Mouse (Mus musculus): ENCODE data around the gene Crb3.
A peak's percentile ranks its signal among the peaks of the same experiment; 100 is the strongest.

Gene Crb3

GRCm38 (mm10) chr17:57062548-57062947, 3.6 kb downstream of the Crb3 start:
- DNase-seq: no peak

DNA sequence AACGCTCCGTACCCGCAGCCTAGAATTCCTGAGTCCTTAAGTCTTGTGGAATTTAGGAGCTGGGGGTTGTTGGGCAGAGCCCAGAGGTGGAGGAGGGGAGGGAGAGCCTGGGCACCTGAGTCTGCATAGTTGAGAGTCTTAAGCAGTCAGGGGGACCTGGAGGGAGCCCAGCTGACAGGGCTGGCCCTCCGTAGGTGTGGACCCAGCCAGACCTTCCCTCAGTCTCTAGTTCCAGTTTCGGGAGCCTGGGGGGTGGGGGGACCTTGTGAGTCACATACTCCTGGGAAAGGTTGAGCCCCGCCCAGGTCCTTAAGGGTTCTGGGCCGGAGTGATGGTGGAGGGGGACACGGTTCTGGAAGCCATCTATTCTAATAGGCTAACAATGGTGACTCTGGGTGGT, 4.1 kb downstream of the Crb3 start:
- no peak for DNase-seq

- DNase-seq: no peak
Measured at GRCm38 (mm10) chr17:57066908-57067307, 8.0 kb downstream of the Crb3 start.

GRCm38 (mm10) chr17:57070272-57070671, 11.4 kb downstream of the Crb3 start:
- DNase-seq: no peak

DNA sequence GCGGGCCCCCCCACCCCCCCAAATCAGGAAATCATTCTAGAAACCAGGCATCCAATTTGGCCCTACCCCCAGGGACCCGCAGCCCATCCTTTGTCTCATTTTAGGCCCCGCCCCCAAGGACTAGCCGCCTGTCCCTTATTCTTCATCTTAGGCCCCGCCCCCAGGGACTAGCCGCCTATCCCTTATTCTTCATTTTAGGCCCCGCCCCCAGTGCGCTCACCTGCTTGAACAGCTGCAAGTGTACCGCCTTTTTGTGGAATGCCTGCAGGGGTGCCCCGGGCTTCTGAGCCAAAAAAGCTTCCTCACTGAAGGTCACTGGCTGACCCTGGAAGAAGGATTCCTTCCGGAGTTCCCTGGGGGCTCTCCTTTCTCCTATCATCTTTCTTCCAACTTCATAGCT, 11.8 kb downstream of the Crb3 start:
- DNase-seq: no peak

DNA sequence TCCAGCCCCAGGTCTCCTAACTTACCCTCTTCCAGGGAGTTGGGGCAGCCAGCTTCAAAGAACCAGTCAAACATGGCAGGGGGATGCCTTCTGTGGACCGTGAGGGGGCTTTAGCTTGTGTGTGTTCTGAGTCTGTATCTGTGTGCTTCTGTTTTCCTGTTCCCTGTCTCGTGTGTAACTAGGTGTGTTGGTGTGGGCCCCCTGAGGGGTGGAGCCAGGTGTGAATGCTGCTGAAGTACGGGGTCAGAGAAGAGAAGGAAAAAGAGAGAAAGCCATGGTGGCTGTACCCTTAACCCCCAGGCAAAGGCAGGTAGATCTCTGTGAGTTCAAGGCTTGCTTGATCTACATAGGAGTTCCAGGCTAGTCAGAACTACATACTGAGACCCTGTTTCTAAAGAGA, 18.0 kb downstream of the Crb3 start:
- no peak for DNase-seq

- DNase-seq: no peak
Measured at GRCm38 (mm10) chr17:57078336-57078735, 19.4 kb downstream of the Crb3 start, which contains the start of gene Dennd1c. Gene Dennd1c (minus strand): TSS chr17:57078514.

- no peak for DNase-seq
Measured at GRCm38 (mm10) chr17:57079919-57080318, 21.0 kb downstream of the Crb3 start.

DNA sequence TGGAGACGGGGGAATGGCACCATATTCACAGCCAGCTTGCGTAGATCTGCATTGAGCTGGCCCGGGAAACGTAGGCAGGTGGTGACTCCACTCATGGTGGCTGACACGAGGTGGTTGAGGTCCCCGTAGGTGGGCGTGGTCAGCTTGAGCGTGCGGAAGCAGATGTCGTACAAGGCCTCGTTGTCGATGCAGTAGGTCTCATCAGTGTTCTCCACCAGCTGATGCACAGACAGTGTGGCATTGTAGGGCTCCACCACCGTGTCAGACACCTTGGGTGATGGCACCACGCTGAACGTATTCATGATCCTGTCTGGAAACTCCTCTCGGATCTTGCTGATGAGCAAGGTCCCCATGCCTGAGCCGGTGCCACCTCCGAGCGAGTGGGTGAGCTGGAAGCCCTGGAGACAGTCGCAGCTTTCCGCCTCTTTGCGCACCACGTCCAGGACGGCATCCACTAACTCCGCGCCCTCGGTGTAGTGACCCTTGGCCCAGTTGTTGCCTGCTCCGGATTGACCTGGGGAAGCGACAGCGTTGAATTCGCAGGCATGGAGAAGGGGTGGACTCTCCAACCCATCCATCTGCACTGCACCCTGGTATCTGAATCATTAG, 22.4 kb downstream of the Crb3 start:
- no peak for DNase-seq

DNA sequence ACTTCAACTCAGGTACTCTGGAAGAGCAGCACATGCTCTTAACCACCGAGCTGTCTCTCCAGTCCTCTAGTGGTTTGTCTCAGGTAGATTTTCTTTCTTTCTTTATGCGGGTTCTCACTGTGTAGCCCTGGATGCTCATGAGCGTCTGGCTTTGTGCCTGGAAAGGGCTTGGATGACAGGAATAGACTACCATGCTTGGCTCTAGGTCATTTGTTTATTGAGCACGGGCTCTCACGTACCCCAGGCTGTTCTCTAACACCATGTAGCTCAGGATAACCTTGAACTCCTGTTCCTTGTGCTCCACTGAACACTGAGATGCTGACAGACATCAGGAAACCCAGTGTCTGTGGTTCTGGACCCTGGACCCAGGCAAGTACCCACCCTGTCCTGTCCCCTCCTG, 23.6 kb downstream of the Crb3 start:
- no peak for DNase-seq

GRCm38 (mm10) chr17:57085970-57086757, 27.3 kb downstream of the Crb3 start:
- DNase-seq: peak; percentile 47

DNA sequence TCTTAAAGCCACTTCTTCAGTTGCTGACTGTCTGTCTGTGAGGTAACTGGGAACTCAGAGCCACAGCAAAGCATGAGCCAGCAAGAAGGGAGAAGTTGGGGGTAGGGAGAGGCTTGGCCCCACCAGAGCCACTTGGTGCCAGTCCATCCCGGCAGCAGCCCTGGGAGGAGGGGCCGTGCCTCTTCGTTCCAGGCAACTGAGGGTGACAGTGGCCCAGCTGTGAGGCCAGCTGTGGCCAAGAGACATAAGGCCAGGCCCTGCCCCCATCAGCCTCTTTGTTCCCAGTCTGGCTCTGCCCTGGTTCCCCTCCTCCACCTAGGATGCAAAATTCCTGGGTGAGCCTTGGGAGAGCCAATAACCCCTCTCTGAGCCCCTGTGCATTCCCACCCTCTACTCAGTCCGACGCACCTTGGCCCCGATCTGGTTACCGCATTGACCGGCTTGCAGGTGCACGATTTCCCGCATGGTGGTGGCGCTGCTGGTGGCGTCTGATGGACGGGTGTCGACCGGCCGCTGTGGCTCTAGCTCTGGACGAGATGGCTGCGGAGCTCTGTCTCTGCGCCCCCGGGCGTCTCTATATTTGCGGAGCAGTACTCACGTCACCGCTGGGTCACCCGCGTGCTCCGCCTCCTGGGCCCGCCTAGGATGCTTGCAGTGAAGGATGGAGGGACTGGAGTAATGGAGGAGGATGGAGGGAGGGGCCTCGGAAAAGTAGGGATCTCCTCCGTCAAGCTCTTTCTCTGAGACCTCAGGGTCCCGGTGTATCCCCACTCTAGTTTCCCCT, 28.3 kb downstream of the Crb3 start, which contains the start of gene Tubb4a:
Gene Tubb4a, minus strand, starts transcription at position 734 of the 784 bp plus-strand sequence.
- peak; percentile 84 for DNase-seq

GRCm38 (mm10) chr17:57094222-57094621, 35.3 kb downstream of the Crb3 start:
- DNase-seq: no peak

- DNase-seq: no peak
Measured at GRCm38 (mm10) chr17:57095855-57096622, 37.1 kb downstream of the Crb3 start.

DNA sequence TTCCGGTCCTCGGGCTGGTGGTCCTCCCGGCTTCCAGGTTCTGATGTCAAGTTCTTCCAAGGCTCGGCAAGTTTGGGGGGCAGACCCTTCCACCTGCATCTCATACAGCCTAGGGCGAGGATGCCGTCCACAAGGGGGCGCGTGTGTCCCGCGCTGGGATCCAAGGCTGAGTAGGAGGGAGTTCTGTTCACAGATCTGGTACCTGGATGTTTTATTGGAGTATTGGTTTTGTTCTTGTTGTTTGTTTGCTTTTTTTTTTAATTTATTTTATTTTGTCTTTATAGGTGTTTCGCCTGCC, 37.7 kb downstream of the Crb3 start:
- DNase-seq: peak; percentile 90

GRCm38 (mm10) chr17:57098321-57098720, 39.4 kb downstream of the Crb3 start:
- DNase-seq: no peak

GRCm38 (mm10) chr17:57099629-57100325, 40.9 kb downstream of the Crb3 start:
- no peak for DNase-seq

GRCm38 (mm10) chr17:57102276-57102675, 43.4 kb downstream of the Crb3 start:
- DNase-seq: no peak

- no peak for DNase-seq
Measured at GRCm38 (mm10) chr17:57104496-57104895, 45.6 kb downstream of the Crb3 start.

DNA sequence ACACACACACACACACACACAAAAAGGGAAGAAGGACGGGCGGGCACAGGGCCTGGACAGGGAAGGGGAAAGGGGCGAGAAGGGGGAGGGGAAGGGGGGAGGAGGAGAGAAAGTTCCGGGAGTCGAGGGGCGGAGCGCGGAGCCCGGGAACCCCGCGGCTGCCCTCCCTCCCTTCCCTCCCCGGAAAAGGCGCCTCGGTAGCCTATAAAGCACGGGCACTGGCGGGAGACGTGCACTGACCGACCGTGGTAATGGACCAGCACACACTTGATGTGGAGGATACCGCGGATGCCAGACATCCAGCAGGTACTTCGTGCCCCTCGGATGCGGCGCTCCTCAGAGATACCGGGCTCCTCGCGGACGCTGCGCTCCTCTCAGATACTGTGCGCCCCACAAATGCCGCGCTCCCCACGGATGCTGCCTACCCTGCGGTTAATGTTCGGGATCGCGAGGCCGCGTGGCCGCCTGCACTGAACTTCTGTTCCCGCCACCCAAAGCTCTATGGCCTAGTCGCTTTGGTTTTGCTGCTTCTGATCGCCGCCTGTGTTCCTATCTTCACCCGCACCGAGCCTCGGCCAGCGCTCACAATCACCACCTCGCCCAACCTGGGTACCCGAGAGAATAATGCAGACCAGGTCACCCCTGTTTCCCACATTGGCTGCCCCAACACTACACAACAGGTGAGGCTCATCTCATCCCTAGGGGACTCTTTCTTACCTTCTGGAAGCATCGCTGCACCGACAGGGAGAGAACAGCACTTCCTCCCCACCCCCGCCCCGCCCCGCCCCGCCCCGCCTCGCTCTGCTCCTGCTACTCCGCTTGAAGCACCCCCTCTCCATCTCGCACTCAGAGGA, 46.5 kb downstream of the Crb3 start, which contains the start of gene Tnfsf9:
Gene Tnfsf9, plus strand, starts transcription at position 145 of the 854 bp plus-strand sequence.
- DNase-seq: no peak

GRCm38 (mm10) chr17:57106035-57106368, 47.1 kb downstream of the Crb3 start:
- DNase-seq: no peak

All from right cerebral cortex, postnatal 14 days (tissue).